Mouse (Mus musculus): ENCODE measurements around the gene Atp2c1.

DNA sequence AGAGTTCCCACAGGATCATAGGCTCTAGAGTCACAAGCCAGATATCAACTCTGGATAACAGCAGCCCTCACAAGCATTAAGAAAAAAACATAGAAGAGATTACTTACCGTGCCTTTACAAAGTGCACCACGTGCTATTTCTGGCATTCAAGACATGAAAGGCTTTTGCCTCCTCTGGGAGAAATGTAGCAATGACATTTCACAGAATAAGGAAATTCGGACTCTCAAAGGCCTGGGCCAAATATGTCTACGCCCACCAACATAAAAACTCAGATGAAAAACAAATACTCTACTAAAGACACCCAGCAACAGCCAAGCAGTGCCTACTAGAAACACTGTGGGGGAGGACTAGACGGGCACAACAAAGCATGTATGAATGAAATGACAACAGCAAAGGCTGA, 38.8 kb downstream of the Atp2c1 start:
- TF ChIP-seq CTCF (IDR thresholded peaks at IDR 0.05) (no peak), POLR2A (IDR thresholded peaks at IDR 0.05; ENCODE audit: insufficient read depth, low read depth, low read length) (no peak), EP300 (IDR thresholded peaks at IDR 0.05; ENCODE audit: insufficient read depth, low read depth, low read length) (no peak)

Measured in heart, adult 2 months (tissue).